Mouse (Mus musculus) kidney, adult 9 months (tissue): ENCODE data around the gene Rtp1.
A peak's percentile ranks its signal among the peaks of the same experiment; 100 is the strongest.

Experiments used
- DNase-seq: peaks from one replicate; pipeline ENCODE4 v3.0.0; 2022

Rtp1 gene

DNA sequence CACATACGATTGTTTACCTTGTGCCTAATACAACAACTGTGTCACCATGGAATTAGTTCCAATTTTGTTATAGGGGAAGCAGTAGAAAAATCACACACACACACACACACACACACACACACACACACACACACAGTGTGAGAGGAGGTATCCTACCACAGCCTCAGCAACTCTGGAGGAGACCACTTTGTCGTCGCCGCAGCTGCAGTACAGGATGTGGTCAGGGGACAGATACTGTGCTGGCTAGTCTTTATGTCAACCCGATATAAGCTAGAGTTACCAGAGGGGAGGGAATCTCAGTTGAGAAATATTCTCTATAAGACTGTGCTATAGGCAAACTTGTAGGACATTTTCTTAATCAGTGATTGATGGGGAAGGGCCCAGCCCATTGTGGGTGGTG lies 28.4 kb downstream of the Rtp1 start:
- no peak for DNase-seq

DNA sequence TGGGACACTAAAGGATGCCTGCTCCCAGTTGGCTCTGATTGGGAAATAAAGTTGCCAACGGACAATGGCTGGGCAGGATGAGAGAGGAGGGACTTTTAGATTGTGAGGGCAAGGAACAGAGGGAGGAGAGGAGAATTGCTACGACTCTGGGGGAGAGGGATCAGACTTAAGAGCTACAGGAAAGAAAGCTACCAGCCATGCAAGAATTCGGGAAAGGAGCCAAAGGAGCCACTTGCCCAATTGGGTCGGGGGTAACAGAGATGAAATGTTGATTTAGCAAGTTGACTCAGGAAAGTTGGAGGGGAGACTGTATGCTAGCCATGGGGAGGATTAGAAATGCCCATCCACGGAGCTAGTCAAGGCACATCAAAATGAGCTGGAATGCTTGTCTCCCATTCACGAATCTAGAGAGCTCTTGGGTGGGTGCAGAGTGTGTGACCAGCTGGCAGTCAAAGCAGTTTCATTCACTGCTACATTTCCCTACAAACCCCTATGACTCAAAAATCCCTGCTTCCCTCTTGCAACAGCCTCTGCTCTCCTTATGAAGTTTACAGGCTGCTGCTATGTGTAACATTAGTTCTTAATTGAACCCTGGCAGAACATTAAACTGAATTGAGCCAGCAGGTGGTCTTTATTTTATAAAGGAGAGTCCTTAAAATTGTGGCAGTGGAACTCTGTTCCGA lies 30.1 kb downstream of the Rtp1 start:
- no peak for DNase-seq

DNA sequence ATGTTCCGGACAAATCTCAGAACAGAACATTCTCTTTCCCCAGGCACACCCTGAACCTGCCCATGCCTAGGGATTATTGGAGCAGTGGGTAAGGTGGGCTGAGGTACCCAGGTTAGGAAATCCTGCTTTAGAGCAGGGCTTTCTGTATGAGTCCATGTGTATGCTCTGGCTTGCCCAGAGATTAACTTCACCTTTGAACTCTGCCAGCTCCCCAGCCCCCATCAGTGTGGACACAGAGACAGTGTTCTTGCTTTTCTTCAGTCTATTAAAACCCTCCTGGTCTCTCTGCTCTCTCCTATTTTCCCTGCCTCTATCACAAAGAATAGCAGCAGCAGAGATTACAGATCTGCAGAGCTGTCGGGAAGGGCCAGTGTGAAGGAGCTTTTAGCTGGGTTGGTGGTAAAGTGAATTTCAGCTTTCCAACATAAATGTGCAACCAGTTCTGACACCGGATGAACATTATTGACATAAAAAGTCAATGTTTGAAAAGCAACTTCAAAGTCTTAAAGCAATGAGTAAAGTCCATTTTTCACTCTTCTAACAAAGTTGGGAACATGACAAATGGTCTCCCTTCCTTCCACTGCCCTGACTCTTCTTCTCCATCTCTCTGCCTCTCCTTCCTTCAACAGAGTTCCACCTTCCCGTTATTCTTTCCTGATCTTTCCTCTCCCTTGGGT lies 34.9 kb downstream of the Rtp1 start:
- DNase-seq: peak; percentile 19

DNA sequence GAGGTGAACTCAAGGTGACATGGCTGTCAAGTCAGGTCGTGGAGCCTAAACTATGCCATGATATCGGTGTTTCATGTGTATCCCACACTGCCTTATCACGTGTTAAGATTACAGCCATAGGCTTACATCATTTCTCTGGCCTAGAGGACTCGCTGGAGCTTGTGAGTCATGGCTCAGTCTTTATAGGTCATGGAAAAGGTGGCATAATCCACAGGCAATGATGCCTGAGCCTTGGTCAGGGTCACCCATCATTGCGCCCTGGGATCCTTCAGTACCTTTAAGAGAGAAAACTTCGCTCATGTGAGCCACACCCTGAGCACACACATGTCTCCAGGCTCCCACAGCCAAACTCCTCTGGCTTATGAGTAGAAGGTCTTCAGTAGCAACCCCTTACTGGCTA lies 42.6 kb downstream of the Rtp1 start:
- no peak for DNase-seq

DNA sequence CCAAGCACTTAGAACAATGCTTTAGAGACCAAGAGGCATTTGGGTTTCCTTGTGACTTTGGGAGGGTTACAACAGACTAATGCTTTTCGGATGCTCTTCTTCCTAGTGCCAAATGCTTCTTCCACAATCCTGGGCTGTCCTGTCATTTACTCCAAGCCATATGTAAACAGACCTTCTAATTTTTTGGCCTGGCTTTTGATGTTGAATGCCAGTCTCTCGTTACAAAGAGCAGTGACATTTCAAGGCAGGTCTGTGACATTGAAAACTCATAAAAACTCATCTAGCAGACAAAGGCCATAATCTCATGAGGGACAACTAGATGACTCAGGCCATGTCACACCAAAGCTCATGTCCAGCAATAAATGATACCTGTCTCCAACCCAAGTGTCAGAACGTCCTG lies 43.1 kb downstream of the Rtp1 start:
- DNase-seq: no peak

DNA sequence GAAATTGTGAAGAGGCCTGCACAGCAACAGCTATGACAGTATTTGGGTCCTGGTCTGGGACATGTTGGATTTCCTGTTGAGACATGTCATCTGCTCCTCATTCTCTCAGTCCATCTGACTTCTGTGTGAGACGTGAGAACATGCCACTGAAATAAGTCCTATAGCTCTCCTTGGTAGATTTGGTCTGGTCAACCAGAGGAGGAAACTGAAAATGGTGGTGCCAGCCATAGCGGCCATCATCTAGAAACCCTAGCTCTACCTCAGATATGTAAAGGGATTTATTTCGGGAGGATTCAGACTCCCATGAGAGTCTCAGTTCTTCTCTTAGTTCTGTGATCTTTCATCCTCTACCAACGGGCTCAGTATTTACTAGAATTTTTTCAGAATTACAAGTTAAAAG lies 46.7 kb downstream of the Rtp1 start:
- no peak for DNase-seq

DNA sequence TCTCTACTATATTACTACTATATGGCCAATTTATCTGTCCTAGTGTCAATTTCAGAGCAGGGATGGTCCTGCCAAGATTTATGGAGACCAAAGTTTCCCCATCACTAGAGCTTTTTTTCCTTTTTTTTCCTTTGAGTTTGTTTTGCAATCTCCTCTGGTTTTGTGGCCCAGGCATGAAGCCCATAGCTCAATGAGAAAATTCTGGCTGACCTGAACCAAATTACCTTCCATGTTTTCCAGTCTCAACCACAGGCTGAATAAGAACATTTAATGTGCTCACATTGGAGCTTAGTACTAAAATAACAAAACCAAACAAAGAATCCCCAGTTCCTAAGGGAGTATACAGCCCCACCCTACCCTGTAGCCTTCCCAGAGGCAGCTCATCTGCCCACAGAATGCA lies 47.7 kb downstream of the Rtp1 start:
- DNase-seq: no peak

DNA sequence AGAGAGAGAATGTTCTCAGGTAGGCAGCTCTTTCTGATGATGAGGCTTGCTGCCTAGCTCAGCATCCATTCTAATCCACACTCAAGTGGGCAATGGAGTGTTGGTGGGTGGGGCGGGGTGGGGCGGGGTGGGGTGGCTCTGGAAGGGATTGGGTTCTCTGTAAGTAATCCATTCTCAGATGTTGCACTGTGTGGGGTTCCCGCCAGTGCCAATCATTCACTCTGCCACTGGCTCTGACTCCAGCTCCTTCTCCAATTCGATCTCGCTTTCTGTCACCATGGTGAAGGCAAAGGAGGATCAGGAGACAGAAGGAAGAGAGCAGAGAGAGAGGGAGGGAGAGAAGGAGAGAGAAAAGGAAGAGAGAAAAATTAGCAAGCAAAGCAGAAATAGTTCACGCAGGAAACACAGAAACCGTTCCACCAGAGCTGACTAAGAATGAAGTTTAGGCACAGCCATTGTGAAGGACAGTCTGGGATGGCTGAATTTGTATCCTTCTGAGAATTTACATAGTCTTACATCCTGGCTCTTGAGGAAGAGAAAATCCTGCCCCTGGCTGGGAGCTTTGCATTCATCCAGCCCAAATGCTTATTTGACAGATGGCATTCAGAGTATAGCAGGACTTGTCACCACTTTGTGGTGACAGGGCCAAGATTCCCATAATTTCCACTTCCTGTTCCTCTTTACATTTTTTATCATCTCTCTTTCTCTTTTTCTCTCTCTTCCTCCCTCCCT lies 51.1 kb downstream of the Rtp1 start:
- DNase-seq: no peak

DNA sequence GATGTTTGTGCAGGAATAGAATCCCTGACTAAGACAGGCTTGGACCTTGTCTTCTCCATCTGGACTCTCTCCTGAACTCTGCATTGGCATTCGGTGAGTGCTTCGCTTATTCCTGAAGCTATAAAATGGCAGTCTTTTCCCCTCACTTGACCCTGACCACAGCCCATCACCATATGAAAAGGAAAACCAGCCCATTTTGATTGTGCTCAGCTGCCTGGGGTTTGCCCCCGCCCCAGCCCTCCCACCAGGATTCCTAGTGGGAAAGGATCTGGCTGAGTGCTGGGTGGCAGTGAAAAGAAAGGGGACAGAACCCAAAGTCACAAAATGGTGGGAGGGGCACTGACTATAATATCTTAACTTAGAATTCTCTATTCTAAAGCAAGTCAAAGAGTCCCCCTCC lies 53.3 kb downstream of the Rtp1 start:
- DNase-seq: no peak

DNA sequence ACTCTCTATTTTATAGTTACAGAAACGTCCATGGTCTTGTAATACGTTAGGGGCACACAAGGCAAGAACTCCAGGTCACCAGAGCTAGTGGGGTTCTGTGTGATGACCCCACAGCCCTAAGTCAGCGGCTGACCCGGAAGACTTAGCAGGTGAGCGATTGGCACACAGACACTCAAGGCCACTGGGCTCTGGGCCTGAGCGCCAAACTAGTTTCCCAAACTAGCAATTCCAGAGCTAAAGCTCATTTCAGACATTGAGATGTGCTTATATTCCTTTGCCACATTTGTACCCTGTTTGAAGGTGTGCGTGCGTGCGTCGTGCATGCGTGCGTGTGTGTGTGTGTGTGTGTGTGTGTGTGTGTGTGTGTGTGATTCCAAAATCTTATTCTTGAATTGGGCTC lies 53.9 kb downstream of the Rtp1 start:
- DNase-seq: no peak

DNA sequence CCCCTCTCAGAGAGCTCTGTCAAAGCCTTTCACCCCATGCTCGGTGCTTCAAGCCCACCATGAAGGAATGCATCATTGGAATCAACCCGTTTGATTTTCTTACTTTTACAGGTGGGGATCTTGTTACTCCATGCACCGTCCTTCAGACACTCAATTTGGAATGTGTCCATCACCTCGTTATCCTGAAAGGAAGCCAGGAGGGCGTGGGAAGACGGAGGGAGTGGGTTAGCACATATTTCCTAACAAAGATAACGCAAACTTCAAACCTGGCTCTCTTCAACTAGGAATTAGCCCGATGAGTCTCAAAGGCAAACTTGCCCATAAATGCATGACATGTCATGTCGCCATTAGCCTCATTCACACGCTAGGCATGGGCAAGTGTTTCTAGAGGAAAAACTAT lies 54.4 kb downstream of the Rtp1 start:
- DNase-seq: no peak
